Mouse (Mus musculus) common myeloid progenitor, adult 5-6 weeks (primary cell): ENCODE results near the gene Zswim5. TPM values are rescaled to one million over a fixed set of nuclear protein-coding genes. Genes with fewer than 3 reads are reported as not detected.

Experiments
- ATAC-seq: replicated peaks from 2 replicates; pipeline ENCODE4 v1.8.0; 2016; ENCODE audit warnings: low read depth, mild to moderate bottlenecking, moderate TSS enrichment, inconsistent platforms; ENCODE audit not compliant: poor library complexity, severe bottlenecking
- total RNA-seq: library from RNA; stranded (forward); fragments of 200-1000, 187-1606 nt; gene quantifications from 2 replicates; pipeline ENCODE4 v1.2.3, GENCODE M21; 2017

Gene Zswim5
- total RNA-seq, 1 experiment from 2014 or later = 0.09 TPM

DNA sequence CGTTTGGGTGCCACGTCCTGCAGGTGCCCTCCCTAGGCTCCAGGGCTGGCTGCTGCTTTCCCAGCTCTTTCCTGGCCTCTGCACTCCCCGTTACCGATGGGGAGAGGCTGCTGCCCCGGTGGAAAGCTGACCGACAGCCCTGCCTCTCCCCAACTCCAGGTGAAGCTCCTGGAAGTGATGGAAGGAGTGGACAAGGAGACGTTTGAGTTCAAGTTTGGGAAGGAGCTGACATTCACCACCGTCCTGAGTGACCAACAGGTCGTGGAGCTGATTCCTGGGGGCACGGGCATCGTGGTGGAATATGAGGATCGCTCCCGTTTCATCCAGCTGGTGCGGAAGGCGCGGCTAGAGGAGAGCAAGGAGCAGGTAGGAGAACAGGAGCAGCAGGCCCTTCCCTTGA is 124.8 kb downstream of the Zswim5 start:
- no peak for ATAC-seq

DNA sequence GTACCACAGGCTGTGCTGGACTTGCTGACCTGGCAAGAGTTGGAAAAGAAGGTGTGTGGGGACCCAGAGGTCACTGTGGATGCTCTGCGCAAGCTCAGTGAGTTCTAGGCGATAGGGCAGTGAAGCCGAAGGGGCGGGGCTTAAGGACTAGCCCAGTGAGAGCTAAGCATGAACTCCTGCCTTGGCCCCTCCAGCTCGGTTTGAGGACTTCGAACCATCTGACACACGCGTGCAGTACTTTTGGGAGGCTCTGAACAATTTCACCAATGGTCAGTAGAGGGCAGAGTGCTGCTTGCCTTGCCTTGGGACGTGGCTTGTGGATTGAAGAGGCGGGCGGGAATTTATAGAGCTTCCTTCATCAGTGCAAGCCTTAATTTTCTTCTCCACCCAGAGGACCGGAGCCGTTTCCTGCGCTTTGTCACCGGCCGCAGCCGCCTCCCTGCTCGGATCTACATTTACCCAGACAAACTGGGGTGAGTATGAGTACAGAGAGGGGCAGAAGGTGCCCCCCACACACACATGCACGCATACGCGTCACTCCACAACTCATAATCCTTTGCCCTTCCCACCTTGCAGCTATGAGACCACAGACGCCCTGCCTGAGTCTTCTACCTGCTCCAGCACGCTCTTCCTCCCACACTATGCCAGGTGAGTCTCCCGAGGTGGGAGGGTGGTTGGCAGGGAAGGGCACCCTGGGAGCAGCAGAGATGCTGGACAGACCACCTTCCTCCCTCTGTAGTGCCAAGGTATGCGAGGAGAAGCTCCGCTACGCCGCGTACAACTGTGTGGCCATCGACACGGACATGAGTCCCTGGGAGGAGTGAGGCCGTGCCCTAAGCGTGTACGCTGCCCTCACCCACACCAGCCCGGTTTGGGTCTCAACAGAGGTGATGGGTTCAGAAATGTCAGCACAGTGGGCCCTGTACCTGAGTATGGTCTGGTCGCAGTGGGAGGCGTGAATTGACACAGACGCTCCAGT is 125.7 kb downstream of the Zswim5 start:
- ATAC-seq = peak; percentile 82

DNA sequence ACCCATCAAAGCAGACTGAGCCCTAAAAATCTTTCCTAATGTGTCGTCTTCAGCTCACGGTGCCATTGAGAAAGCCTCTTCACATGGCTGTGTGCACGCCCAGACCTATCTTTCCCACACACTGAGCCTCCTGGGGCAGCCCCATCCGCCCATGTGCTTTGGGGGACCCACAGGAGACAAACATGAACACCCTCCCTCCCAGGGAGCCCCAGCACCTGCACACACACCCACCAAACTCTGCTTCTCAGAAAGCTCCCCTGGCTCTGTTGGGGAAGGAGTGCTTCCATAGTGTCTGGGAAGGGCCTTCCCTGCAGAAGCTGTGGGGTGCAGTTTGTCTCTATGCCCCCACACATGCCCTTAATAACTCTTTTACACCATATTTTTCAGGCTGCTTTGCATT is 127.5 kb downstream of the Zswim5 start:
- ATAC-seq = no peak

DNA sequence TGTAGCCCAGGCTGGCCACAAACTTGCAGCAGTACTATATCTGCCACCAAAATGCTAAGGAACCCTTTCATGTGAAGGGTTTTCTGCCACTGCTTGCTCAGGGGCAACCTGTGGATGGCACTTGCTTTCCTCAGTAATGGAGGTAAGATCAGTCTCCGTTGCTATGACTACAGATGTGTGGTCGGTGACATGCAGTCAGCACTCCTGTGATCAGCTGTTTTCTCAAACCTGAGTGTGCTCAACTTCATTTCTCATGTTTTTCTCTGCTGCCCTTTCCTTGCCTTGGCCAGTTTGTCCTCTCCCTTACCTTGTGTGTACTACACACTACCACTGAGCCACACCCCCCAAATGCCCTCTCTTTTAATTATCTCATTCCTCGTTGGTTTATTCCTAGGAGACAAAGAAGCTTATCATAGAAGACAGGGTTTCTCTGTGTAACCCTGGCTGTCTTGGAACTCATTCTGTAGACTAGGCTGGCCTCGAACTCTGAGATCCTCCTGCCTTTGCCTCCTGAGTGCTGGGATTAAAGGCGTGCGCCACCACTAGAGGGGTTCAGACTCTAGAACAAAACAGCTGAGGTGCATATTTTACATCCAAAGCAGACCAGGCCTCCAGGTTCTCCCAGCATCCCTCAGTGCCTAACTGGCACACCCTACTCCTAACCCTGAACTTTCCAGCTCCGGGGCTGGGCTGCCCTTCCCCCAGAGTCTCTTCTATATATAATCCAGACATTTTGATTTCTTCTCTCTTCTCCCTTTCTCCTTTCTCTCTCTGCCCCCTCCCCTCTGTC is 128.6 kb downstream of the Zswim5 start:
- no peak for ATAC-seq

DNA sequence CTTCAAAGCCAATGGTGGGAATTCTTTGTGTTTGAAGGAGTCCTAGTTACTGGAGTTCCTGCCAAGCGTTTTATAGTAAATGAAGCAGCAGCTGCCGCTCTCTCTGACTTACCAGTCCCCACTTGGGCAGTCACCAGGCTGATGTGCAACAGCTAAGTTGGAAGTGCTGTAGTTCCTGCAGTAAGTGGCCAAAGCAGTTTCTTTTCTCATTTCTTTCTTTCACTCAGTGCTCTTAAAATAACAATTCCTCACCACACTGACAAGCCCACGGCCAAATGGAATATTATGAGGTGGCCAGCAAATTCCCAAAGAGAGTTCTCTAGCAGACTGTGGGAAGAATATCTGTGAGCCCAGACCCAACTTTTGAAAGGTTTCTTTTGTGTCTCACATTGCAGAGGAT is 129.9 kb downstream of the Zswim5 start:
- ATAC-seq = no peak

- ATAC-seq = no peak
Observed at GRCm38 (mm10) chr4:117010231-117010630, 133.1 kb downstream of the Zswim5 start.

- ATAC-seq = no peak
Observed at GRCm38 (mm10) chr4:117013596-117013995, 136.4 kb downstream of the Zswim5 start.

DNA sequence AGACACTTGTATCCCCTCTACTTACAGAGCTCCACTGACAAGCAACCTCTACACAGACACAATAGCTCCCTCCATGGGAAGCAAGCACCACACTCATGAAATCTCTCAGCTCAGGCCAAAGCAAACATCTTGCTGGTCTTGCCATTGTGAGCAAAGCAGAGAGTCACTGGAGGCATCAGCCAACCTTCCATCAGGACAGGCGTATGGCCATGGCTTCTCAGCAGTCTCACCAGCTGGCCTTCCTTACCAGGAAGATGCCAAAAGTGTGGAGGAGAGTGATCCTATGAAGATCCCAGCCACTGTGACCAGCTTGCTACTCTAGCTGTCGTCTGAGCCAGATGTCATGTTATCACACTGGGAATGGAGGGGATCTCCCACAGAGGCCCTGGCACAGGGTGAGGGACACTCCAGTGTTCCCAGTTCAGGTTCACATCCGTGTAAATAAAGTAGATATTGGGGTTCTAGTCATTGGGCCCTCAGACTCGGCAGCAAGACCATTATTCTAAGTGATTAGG is 137.8 kb downstream of the Zswim5 start:
- no peak for ATAC-seq

DNA sequence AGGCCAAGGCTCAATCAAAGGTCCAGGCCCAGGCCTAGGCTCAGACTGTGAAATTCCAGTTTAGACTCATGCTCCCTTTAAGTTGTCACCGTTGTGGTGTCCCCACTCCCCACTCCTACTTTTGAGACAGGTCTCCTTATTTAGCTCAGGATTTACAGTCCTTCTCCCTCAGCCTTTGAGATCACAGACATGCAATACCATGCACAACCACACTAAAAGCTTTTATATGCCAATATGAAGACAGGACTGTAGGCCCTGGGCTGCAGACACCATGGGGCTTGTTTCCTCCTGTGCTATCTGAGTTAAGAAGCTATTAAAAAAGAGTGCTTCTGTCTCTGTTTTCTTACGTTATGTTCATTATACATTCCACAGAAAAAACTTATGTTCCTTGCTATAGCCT is 140.6 kb downstream of the Zswim5 start:
- no peak for ATAC-seq

DNA sequence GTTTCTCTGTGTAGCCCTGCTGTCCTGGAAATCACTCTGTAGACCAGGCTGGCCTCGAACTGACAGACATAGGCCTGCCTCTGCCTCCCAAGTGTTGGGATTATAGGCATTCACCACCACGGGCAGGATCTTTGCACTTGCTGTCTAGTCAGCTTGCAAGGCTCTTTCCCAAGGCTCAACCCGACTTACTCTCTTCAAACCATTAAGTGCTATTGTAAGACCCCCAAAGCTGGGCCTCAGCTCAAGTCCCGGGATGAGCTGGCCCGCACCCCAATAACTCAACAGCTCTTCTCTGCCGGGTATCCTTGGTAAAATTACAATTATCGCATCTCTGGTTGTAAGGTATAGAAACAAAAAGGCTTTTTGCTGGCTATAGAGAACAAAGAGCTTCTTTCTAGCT is 141.2 kb downstream of the Zswim5 start:
- ATAC-seq = no peak

GRCm38 (mm10) chr4:117019206-117020134 is 142.3 kb downstream of the Zswim5 start, which contains the start of gene Eif2b3:
Gene Eif2b3, plus strand, starts transcription at chr4:117019402.
- peak; percentile 100 for ATAC-seq

DNA sequence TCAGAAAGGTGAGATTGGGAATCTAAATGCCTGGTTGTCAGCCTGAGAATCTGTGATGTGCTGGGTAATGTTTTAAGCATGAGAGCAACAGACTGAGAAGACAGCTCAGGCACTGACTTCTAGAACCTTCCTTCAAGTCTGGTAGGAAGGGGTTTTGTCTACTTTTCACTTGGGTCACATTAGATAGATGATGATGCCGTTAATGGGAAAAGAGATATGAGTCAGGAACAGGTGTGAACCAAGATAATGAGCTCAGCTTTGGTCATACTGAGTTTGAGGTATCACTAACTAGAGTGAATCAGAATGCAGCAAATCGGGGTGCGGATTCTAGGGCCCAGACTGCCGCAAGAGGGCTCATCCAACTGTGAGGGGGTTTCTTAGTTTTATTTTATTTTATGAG is 146.3 kb downstream of the Zswim5 start:
- no peak for ATAC-seq

DNA sequence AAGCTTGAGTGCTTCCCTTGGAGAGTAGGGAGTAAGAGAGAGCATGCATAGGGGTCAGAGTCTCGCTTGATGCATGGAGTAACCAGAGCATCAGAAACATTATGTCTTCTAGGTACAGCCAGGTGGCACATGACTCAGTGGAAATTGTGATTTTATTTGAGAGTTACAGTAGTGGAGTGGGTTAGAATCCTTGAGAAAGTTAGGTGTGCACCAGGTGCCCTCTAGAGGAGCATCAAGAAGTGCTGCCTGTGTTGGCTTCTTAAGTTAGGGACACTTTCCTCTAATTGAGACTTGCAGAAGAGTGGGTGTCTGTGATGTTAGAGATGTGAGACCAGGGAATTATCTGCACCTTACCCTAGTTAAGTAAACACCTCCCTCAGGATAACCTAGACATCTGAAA is 153.9 kb downstream of the Zswim5 start:
- ATAC-seq = no peak

Other genes with a start within 250 kb of the Zswim5 start
- gene Nasp, start 249.4 kb upstream of the Zswim5 start, total RNA-seq = 465 and 496 TPM in 2 replicates
- gene Akr1a1, start 225.7 kb upstream of the Zswim5 start, total RNA-seq = 416 TPM in 2 replicates
- gene Prdx1, start 191.8 kb upstream of the Zswim5 start, total RNA-seq = 266 and 285 TPM in 2 replicates
- gene Mmachc, start 169.0 kb upstream of the Zswim5 start, total RNA-seq = 22.7 and 24.9 TPM in 2 replicates
- 12.3 and 35.8 TPM in 2 replicates for gene Ccdc163, start 168.9 kb upstream of the Zswim5 start, total RNA-seq
- gene Tesk2, start 156.4 kb upstream of the Zswim5 start, total RNA-seq = 1.8 and 4.9 TPM in 2 replicates
- 31.4 and 38.1 TPM in 2 replicates for gene Toe1, start 69.7 kb upstream of the Zswim5 start, total RNA-seq
- 2.1 and 2.9 TPM in 2 replicates for gene Mutyh, start 69.7 kb upstream of the Zswim5 start, total RNA-seq
- 0.39 and 0.41 TPM in 2 replicates for gene Hpdl, start 55.7 kb upstream of the Zswim5 start, total RNA-seq
- gene Urod, start 117.0 kb downstream of the Zswim5 start, total RNA-seq = 69.2 and 87.5 TPM in 2 replicates
- 11.0 and 13.2 TPM in 2 replicates for gene Hectd3, start 117.9 kb downstream of the Zswim5 start, total RNA-seq
- 41.6 and 48.6 TPM in 2 replicates for gene Eif2b3, start 142.0 kb downstream of the Zswim5 start, total RNA-seq
- gene Ptch2, start 218.7 kb downstream of the Zswim5 start, total RNA-seq = not detected in 2 replicates
- gene Btbd19, start 248.3 kb downstream of the Zswim5 start, total RNA-seq = 6.7 and 7.8 TPM in 2 replicates
- gene Tctex1d4, start 249.4 kb downstream of the Zswim5 start, total RNA-seq = not detected in 2 replicates